Mouse (Mus musculus): ENCODE data around the gene Fgf22. TPM values are rescaled to one million over a fixed set of nuclear protein-coding genes. Genes with fewer than 3 reads are reported as not detected.

The Fgf22 gene
- polyA plus RNA-seq, 1 experiment, result 0.29 TPM

GRCm38 (mm10) chr10:79769329-79769728 is 14.5 kb downstream of the Fgf22 start:
- no peak for TF ChIP-seq USF1 (IDR thresholded peaks at IDR 0.05; ENCODE audit: low read depth)
- TF ChIP-seq MYOG (IDR thresholded peaks at IDR 0.05; ENCODE audit: control insufficient read depth, extremely low read depth, insufficient read length), result no peak
- TF ChIP-seq MYOD1 (IDR thresholded peaks at IDR 0.05; ENCODE audit: control insufficient read depth, insufficient read length, low read depth), result no peak
- no peak for TF ChIP-seq CEBPB (IDR thresholded peaks at IDR 0.05; ENCODE audit: low read depth)
- no peak for TF ChIP-seq FOSL1 (IDR thresholded peaks at IDR 0.05; ENCODE audit: insufficient read depth, low read length, poor library complexity, severe bottlenecking)
- no peak for TF ChIP-seq CTCF (IDR thresholded peaks at IDR 0.05; ENCODE audit: control insufficient read depth, insufficient read depth, insufficient read length)
- no peak for TF ChIP-seq MAX (IDR thresholded peaks at IDR 0.05)

GRCm38 (mm10) chr10:79772320-79772719 is 17.4 kb downstream of the Fgf22 start:
- TF ChIP-seq MAX (IDR thresholded peaks at IDR 0.05) (no peak), MYOD1 (IDR thresholded peaks at IDR 0.05; ENCODE audit: control insufficient read depth, insufficient read length, low read depth) (no peak), USF1 (IDR thresholded peaks at IDR 0.05; ENCODE audit: low read depth) (no peak), MYOG (IDR thresholded peaks at IDR 0.05; ENCODE audit: control insufficient read depth, extremely low read depth, insufficient read length) (no peak), CTCF (IDR thresholded peaks at IDR 0.05; ENCODE audit: control insufficient read depth, insufficient read depth, insufficient read length) (no peak), FOSL1 (IDR thresholded peaks at IDR 0.05; ENCODE audit: insufficient read depth, low read length, poor library complexity, severe bottlenecking) (no peak), CEBPB (IDR thresholded peaks at IDR 0.05; ENCODE audit: low read depth) (no peak)
- H3K36me3 ChIP-seq (ENCODE audit: control insufficient read depth, insufficient read depth), result no peaks in the 10 kb centered on the region
- H3K79me2 ChIP-seq (ENCODE audit: control insufficient read depth, insufficient read depth), result no peaks in the 10 kb centered on the region
- no peak overlapping the region for H3K4me3 ChIP-seq (ENCODE audit: insufficient read depth, poor library complexity, severe bottlenecking)
- no peaks in the 10 kb centered on the region for H3K27me3 ChIP-seq (ENCODE audit: control insufficient read depth, insufficient read depth, insufficient read length)
- no peak overlapping the region for H3ac ChIP-seq (ENCODE audit: control insufficient read depth, insufficient read length, low read depth)
- H3K79me3 ChIP-seq (ENCODE audit: low read depth), result no peaks in the 10 kb centered on the region

More at GRCm38 (mm10) chr10:79769329-79769728, 14.5 kb downstream of the Fgf22 start:
- peaks cover 24% of the 10 kb centered on the region for H3K79me2 ChIP-seq (ENCODE audit: control insufficient read depth, insufficient read depth)
- H3ac ChIP-seq (ENCODE audit: control insufficient read depth, insufficient read length, low read depth), result no peak overlapping the region
- H3K27me3 ChIP-seq (ENCODE audit: control insufficient read depth, insufficient read depth, insufficient read length), result no peaks in the 10 kb centered on the region
- H3K4me3 ChIP-seq (ENCODE audit: insufficient read depth, poor library complexity, severe bottlenecking), result no peak overlapping the region
- H3K36me3 ChIP-seq (ENCODE audit: control insufficient read depth, insufficient read depth), result peaks cover 9% of the 10 kb centered on the region
- peaks cover 22% of the 10 kb centered on the region for H3K79me3 ChIP-seq (ENCODE audit: low read depth)

GRCm38 (mm10) chr10:79773208-79773607 is 18.3 kb downstream of the Fgf22 start:
- no peak for TF ChIP-seq MYOG (IDR thresholded peaks at IDR 0.05; ENCODE audit: control insufficient read depth, extremely low read depth, insufficient read length)
- TF ChIP-seq USF1 (IDR thresholded peaks at IDR 0.05; ENCODE audit: low read depth), result no peak
- TF ChIP-seq MYOD1 (IDR thresholded peaks at IDR 0.05; ENCODE audit: control insufficient read depth, insufficient read length, low read depth), result no peak
- TF ChIP-seq FOSL1 (IDR thresholded peaks at IDR 0.05; ENCODE audit: insufficient read depth, low read length, poor library complexity, severe bottlenecking), result no peak
- no peak for TF ChIP-seq MAX (IDR thresholded peaks at IDR 0.05)
- no peak for TF ChIP-seq CTCF (IDR thresholded peaks at IDR 0.05; ENCODE audit: control insufficient read depth, insufficient read depth, insufficient read length)
- TF ChIP-seq CEBPB (IDR thresholded peaks at IDR 0.05; ENCODE audit: low read depth), result no peak
- H3ac ChIP-seq (ENCODE audit: control insufficient read depth, insufficient read length, low read depth), result no peak overlapping the region
- H3K27me3 ChIP-seq (ENCODE audit: control insufficient read depth, insufficient read depth, insufficient read length), result no peaks in the 10 kb centered on the region
- no peaks in the 10 kb centered on the region for H3K36me3 ChIP-seq (ENCODE audit: control insufficient read depth, insufficient read depth)
- H3K4me3 ChIP-seq (ENCODE audit: insufficient read depth, poor library complexity, severe bottlenecking), result no peak overlapping the region
- no peaks in the 10 kb centered on the region for H3K79me3 ChIP-seq (ENCODE audit: low read depth)
- H3K79me2 ChIP-seq (ENCODE audit: control insufficient read depth, insufficient read depth), result no peaks in the 10 kb centered on the region

DNA sequence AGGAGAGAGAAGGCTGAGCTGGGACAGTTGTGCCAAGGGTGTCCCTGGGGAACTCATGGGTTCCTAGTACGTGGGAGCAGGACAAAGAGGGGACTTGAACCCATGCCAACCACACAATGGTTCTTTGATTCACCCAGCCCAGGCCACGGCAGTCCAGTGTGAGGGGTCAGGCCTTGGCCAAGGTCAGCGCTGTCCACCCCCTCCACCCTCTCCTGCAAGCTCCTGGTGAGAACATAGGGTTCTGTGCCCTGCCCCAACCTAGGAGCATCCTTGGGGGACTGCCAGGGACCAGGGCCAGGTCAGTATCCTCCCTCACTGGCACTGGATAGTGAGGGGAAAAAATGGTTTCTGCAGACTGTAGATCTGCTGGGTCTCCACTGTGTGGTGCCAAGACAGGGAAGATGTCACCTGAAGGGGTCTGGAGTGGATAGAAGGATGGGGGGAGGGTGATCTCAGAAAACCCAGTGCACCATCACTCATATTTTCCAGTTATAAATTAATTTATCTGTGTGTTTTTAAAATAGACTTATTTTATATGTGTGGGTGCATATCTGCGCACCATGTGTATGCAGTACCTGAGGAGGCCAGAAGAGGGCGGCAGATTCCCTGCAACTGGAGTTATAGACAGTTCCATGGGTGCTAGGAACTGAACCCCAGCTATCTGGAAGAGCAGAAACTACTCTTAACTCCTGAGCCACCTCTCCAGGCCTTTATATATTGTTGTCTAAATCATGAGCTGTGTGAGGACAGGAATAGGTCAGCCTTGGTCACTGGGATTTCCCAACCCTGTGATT is 19.8 kb downstream of the Fgf22 start:
- no peak overlapping the region for H3K4me3 ChIP-seq (ENCODE audit: insufficient read depth, poor library complexity, severe bottlenecking)
- TF ChIP-seq CEBPB (IDR thresholded peaks at IDR 0.05; ENCODE audit: low read depth), result no peak
- TF ChIP-seq USF1 (IDR thresholded peaks at IDR 0.05; ENCODE audit: low read depth), result no peak
- TF ChIP-seq FOSL1 (IDR thresholded peaks at IDR 0.05; ENCODE audit: insufficient read depth, low read length, poor library complexity, severe bottlenecking), result no peak
- TF ChIP-seq MYOD1 (IDR thresholded peaks at IDR 0.05; ENCODE audit: control insufficient read depth, insufficient read length, low read depth), result no peak
- no peak for TF ChIP-seq CTCF (IDR thresholded peaks at IDR 0.05; ENCODE audit: control insufficient read depth, insufficient read depth, insufficient read length)
- TF ChIP-seq MAX (IDR thresholded peaks at IDR 0.05), result no peak
- no peaks in the 10 kb centered on the region for H3K79me3 ChIP-seq (ENCODE audit: low read depth)
- H3K27me3 ChIP-seq (ENCODE audit: control insufficient read depth, insufficient read depth, insufficient read length), result no peaks in the 10 kb centered on the region
- no peaks in the 10 kb centered on the region for H3K36me3 ChIP-seq (ENCODE audit: control insufficient read depth, insufficient read depth)
- H3ac ChIP-seq (ENCODE audit: control insufficient read depth, insufficient read length, low read depth), result no peak overlapping the region
- H3K79me2 ChIP-seq (ENCODE audit: control insufficient read depth, insufficient read depth), result no peaks in the 10 kb centered on the region

DNA sequence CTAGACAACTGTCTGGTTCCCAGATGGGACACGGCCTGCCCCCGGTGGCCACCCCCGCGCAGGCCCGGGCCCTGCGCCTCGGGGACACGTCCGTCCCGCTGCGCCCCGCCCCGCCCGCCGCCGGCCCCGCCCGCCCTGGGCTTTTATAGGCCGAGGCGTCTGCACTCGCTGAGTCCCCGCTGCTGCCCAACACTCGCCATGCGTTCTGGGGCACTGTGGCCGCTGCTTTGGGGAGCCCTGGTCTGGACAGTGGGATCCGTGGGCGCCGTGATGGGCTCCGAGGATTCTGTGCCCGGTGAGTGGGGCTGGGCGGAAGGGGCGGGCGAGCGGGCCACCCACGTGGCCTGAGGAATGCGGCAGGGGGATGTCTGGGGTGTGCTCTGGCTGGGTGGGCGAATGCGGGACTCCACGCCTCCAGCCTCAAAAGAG is 22.2 kb downstream of the Fgf22 start, which contains the start of gene Fstl3:
TSS of gene Fstl3 (plus strand) at position 170 of the 429 bp plus-strand sequence.
- H3K27me3 ChIP-seq (ENCODE audit: control insufficient read depth, insufficient read depth, insufficient read length), result no peaks in the 10 kb centered on the region

More for the DNA sequence above, 22.2 kb downstream of the Fgf22 start, which contains the start of gene Fstl3:
- TF ChIP-seq CTCF (IDR thresholded peaks at IDR 0.05; ENCODE audit: control insufficient read depth, insufficient read depth, insufficient read length) (no peak), USF1 (IDR thresholded peaks at IDR 0.05; ENCODE audit: low read depth) (peak; percentile 14)
- Histone ChIP-seq H3K36me3 (ENCODE audit: control insufficient read depth, insufficient read depth) (no peaks in the 10 kb centered on the region), H3ac (ENCODE audit: control insufficient read depth, insufficient read length, low read depth) (peak within 1 kb of the TSS; percentile 60), H3K79me2 (ENCODE audit: control insufficient read depth, insufficient read depth) (no peaks in the 10 kb centered on the region), H3K79me3 (ENCODE audit: low read depth) (no peaks in the 10 kb centered on the region), H3K4me3 (ENCODE audit: insufficient read depth, poor library complexity, severe bottlenecking) (peak within 1 kb of the TSS; percentile 21)
